Mouse (Mus musculus) CH12.LX (cell line): ENCODE measurements at regions not wholly inside any gene's neighbourhood (a gene's known extent, or its start where the extent isn't known, plus 50 kb on each side); places are given as distances from the start of the nearest gene placed in this dataset.

Experiments
- DNase-seq: peaks from one replicate; pipeline ENCODE4 v3.0.0-alpha.2; 2013; ENCODE audit errors: extremely low read depth
- H3K27ac ChIP-seq: 2 replicates; pipeline ENCODE4 v1.5.1; 2012; ENCODE audit warnings: low read depth, mild to moderate bottlenecking, control low read depth, moderate library complexity; ENCODE audit not compliant: insufficient read depth
- H3K27me3 ChIP-seq: replicated peaks from 2 replicates; pipeline ENCODE3; 2012; ENCODE audit warnings: inconsistent platforms
- H3K36me3 ChIP-seq, 2 experiments: replicated peaks in 1 of 2; 2 replicates each; pipeline versions ENCODE3 to v1.6.1; 2012; ENCODE audit warnings: inconsistent platforms in 1 of 2, low read length in 1 of 2, mild to moderate bottlenecking in 1 of 2, mixed read lengths in 1 of 2, moderate library complexity in 1 of 2; ENCODE audit not compliant: control insufficient read depth in 1 of 2, insufficient read depth in 1 of 2
- H3K4me1 ChIP-seq, 2 experiments: 2 replicates each; pipeline ENCODE4 v1.6.1; 2012; ENCODE audit warnings: inconsistent platforms in 1 of 2, moderate library complexity in 1 of 2; ENCODE audit not compliant: insufficient read depth in 2 of 2, control insufficient read depth in 1 of 2
- H3K4me2 ChIP-seq: 2 replicates; pipeline ENCODE4 v1.6.1; 2012; ENCODE audit warnings: low read depth, mild to moderate bottlenecking, control low read depth; ENCODE audit not compliant: poor library complexity, insufficient read depth, severe bottlenecking
- H3K4me3 ChIP-seq, 3 experiments: fragments of 150-350 bp in 1 of 3; sonication (generic) in 1 of 3; replicated peaks in 1 of 3; 2 replicates each; pipeline versions ENCODE3 to v1.5.1; 2011 to 2012; ENCODE audit warnings: low read depth in 2 of 3, low read length in 2 of 3, mild to moderate bottlenecking in 2 of 3, moderate library complexity in 2 of 3, control low read depth in 1 of 3, improper control_type of control experiment in 1 of 3, inconsistent platforms in 1 of 3, mixed read lengths in 1 of 3; ENCODE audit not compliant: poor library complexity in 1 of 3
- H3K79me2 ChIP-seq: replicated peaks from 2 replicates; pipeline ENCODE4 v1.6.1; 2012; ENCODE audit warnings: mild to moderate bottlenecking, moderate library complexity; ENCODE audit not compliant: control insufficient read depth, poor library complexity, insufficient read depth, severe bottlenecking; ENCODE audit errors: extremely low read depth
- H3K9ac ChIP-seq: 2 replicates; pipeline ENCODE4 v1.6.1; 2012; ENCODE audit warnings: low read depth, mild to moderate bottlenecking, control low read depth, moderate library complexity; ENCODE audit not compliant: insufficient read depth
- H3K9me3 ChIP-seq: replicated peaks from 2 replicates; pipeline ENCODE3; 2012; ENCODE audit warnings: low read length, inconsistent platforms, mixed read lengths
- BHLHE40 ChIP-seq: IDR thresholded peaks from 2 replicates; pipeline ENCODE4 v1.6.1; 2011; ENCODE audit warnings: mild to moderate bottlenecking, low read depth, low read length, improper control_type of control experiment
- CHD2 ChIP-seq: IDR thresholded peaks from 2 replicates; pipeline ENCODE4 v1.6.1; 2011; ENCODE audit warnings: low read length, improper control_type of control experiment
- CTCF ChIP-seq, 2 experiments: IDR thresholded peaks in 1 of 2; conservative IDR thresholded peaks in 1 of 2; 2 replicates each; pipeline ENCODE4 v1.5.1; 2011 to 2012; ENCODE audit warnings: low read depth in 2 of 2, low read length in 2 of 2, improper control_type of control experiment in 1 of 2, inconsistent platforms in 1 of 2, mild to moderate bottlenecking in 1 of 2, moderate library complexity in 1 of 2
- E2F4 ChIP-seq: IDR thresholded peaks from 2 replicates; pipeline ENCODE4 v1.6.1; 2011; ENCODE audit warnings: low read depth, low read length, improper control_type of control experiment; ENCODE audit not compliant: insufficient replicate concordance
- ELF1 ChIP-seq: IDR thresholded peaks from 2 replicates; pipeline ENCODE4 v1.6.1; 2014; ENCODE audit warnings: low read depth, mild to moderate bottlenecking, inconsistent platforms, low read length, improper control_type of control experiment
- IRF4 ChIP-seq: IDR thresholded peaks from 2 replicates; pipeline ENCODE4 v1.6.1; 2014; ENCODE audit warnings: low read depth, mild to moderate bottlenecking, inconsistent platforms, low read length, improper control_type of control experiment
- MAX ChIP-seq: IDR thresholded peaks from 2 replicates; pipeline ENCODE4 v1.6.1; 2011; ENCODE audit warnings: low read length, improper control_type of control experiment
- MAZ ChIP-seq: IDR thresholded peaks from 2 replicates; pipeline ENCODE4 v1.6.1; 2012; ENCODE audit warnings: low read depth, mild to moderate bottlenecking, inconsistent platforms, low read length, improper control_type of control experiment, moderate library complexity
- MXI1 ChIP-seq: IDR thresholded peaks from 2 replicates; pipeline ENCODE4 v1.6.1; 2011; ENCODE audit warnings: mild to moderate bottlenecking, low read depth, low read length, improper control_type of control experiment
- MYC ChIP-seq: IDR thresholded peaks from 2 replicates; pipeline ENCODE4 v1.6.1; 2011; ENCODE audit warnings: low read depth, mild to moderate bottlenecking, improper control_type of control experiment, low read length
- NRF1 ChIP-seq: IDR thresholded peaks from 2 replicates; pipeline ENCODE4 v1.6.1; 2014; ENCODE audit warnings: low read depth, mild to moderate bottlenecking, inconsistent platforms, low read length, improper control_type of control experiment, moderate library complexity
- PAX5 ChIP-seq: IDR thresholded peaks from 2 replicates; pipeline ENCODE4 v1.6.1; 2012; ENCODE audit warnings: low read length, inconsistent platforms, mixed read lengths
- POLR2A ChIP-seq: IDR thresholded peaks from 2 replicates; pipeline ENCODE4 v1.6.1; 2011; ENCODE audit warnings: low read depth, mild to moderate bottlenecking, improper control_type of control experiment, low read length
- POLR2AphosphoS2 ChIP-seq: IDR thresholded peaks from 2 replicates; pipeline ENCODE4 v1.6.1; 2011; ENCODE audit warnings: low read depth, low read length, improper control_type of control experiment
- RAD21 ChIP-seq: IDR thresholded peaks from 2 replicates; pipeline ENCODE4 v1.6.1; 2011; ENCODE audit warnings: low read depth, mild to moderate bottlenecking, low read length, improper control_type of control experiment, moderate library complexity
- SIN3A ChIP-seq: IDR thresholded peaks from 2 replicates; pipeline ENCODE4 v1.6.1; 2012; ENCODE audit warnings: low read length, improper control_type of control experiment, inconsistent platforms
- SMC3 ChIP-seq: IDR thresholded peaks from 2 replicates; pipeline ENCODE4 v1.6.1; 2011; ENCODE audit warnings: low read depth, low read length, improper control_type of control experiment
- UBTF ChIP-seq: IDR thresholded peaks from 2 replicates; pipeline ENCODE4 v1.6.1; 2012; ENCODE audit warnings: low read depth, mild to moderate bottlenecking, inconsistent platforms, low read length, improper control_type of control experiment, moderate library complexity
- USF1 ChIP-seq: IDR thresholded peaks from 2 replicates; pipeline ENCODE4 v1.6.1; 2014; ENCODE audit warnings: low read depth, mild to moderate bottlenecking, inconsistent platforms, low read length, improper control_type of control experiment
- USF2 ChIP-seq: conservative IDR thresholded peaks from 2 replicates; pipeline ENCODE4 v1.6.1; 2011; ENCODE audit warnings: low read depth, low read length, improper control_type of control experiment
- ZNF384 ChIP-seq: IDR thresholded peaks from 2 replicates; pipeline ENCODE4 v1.6.1; 2012; ENCODE audit warnings: low read depth, low read length, improper control_type of control experiment, inconsistent platforms
- dilution Hi-C: fragments of 300-500 bp; cut with MboI; formaldehyde crosslinking; loops from 2 replicates; pipeline ENCODE4 v1.14.3; 2020; ENCODE audit warnings: low sequenced_read_pairs; ENCODE audit not compliant: extremely low pct_unique_long_range_greater_than_20kb, extremely low pct_ligation_motif_present
- in situ Hi-C: fragments of 300-500 bp; cut with MboI; formaldehyde crosslinking; loops from 3 replicates; pipeline ENCODE4 v1.14.3; 2019; ENCODE audit warnings: low sequenced_read_pairs, low pct_ligation_motif_present, low pct_unique_long_range_greater_than_20kb, mixed read lengths

DNA sequence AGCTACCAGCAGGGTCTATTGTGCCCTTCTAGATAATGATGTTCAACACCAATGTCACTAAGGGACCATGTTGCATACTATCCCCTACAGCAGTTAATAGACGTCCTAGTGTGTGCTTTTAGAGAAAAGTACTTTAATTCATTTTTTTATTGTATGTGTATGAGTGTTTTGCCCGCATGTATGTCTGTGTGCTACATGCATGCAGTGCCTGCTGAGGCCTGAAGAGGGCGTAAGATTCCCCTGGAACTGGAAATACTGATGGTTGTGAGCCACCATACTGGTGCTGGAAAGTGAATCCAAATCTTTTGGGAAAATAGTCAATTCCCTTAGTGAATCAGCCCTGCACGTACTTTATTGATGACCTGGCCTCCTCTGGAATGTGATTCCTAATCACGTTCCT is 75.0 kb upstream of the Kit start:
- no peaks in the 10 kb centered on the region for H3K4me1 ChIP-seq
- in situ Hi-C loops, result no loop called here
- H3K79me2 ChIP-seq, result no peaks in the 10 kb centered on the region
- no peak overlapping the region for H3K27ac ChIP-seq
- H3K9ac ChIP-seq, result no peak overlapping the region
- no peaks in the 10 kb centered on the region for H3K36me3 ChIP-seq
- dilution Hi-C loops, result no loop called here
- H3K27me3 ChIP-seq, result no peaks in the 10 kb centered on the region
- H3K4me3 ChIP-seq, result no peak overlapping the region
- no peak for DNase-seq
- no peaks in the 10 kb centered on the region for H3K9me3 ChIP-seq
- no peak overlapping the region for H3K4me2 ChIP-seq
- TF ChIP-seq CTCF (conservative IDR thresholded peaks at IDR 0.05 in 1 of 2, IDR thresholded peaks at IDR 0.05 in 1 of 2; ENCODE audit: low read depth in 2 of 2, low read length in 2 of 2) (0 out of 4 replicates have a peak, but pooled peaks of 1 of the 2 experiments have one; percentile 9), IRF4 (no peak), ZNF384 (no peak)
- TF ChIP-seq, all 38 proteins: peak for 1

GRCm38 (mm10) chr5:75500654-75501416 is 73.9 kb upstream of the Kit start:
- dilution Hi-C loops (no loop called here), in situ Hi-C loops (no loop called here)
- no peaks in the 10 kb centered on the region for H3K79me2 ChIP-seq
- no peak overlapping the region for H3K9ac ChIP-seq
- TF ChIP-seq MAZ, result no peak
- no peak for TF ChIP-seq SIN3A
- no peak for TF ChIP-seq IRF4
- no peak for TF ChIP-seq MAX
- TF ChIP-seq E2F4, result no peak
- no peak for TF ChIP-seq SMC3
- no peak for TF ChIP-seq ELF1
- no peak for TF ChIP-seq POLR2AphosphoS2
- no peak for TF ChIP-seq BHLHE40
- no peak for TF ChIP-seq MXI1
- TF ChIP-seq USF1, result no peak
- no peak for TF ChIP-seq POLR2A
- no peak for TF ChIP-seq PAX5
- no peak for TF ChIP-seq UBTF
- no peak for TF ChIP-seq USF2
- no peak for TF ChIP-seq RAD21
- TF ChIP-seq MYC, result no peak
- TF ChIP-seq CHD2, result no peak
- TF ChIP-seq NRF1, result no peak
- H3K36me3 ChIP-seq, result no peaks in the 10 kb centered on the region
- no peak for DNase-seq
- H3K4me2 ChIP-seq, result no peak overlapping the region
- H3K9me3 ChIP-seq, result no peaks in the 10 kb centered on the region
- no peak overlapping the region for H3K27ac ChIP-seq
- H3K4me3 ChIP-seq, result no peak overlapping the region
- H3K4me1 ChIP-seq, result no peaks in the 10 kb centered on the region
- H3K27me3 ChIP-seq, result no peaks in the 10 kb centered on the region
